In the genomic region with DNA sequence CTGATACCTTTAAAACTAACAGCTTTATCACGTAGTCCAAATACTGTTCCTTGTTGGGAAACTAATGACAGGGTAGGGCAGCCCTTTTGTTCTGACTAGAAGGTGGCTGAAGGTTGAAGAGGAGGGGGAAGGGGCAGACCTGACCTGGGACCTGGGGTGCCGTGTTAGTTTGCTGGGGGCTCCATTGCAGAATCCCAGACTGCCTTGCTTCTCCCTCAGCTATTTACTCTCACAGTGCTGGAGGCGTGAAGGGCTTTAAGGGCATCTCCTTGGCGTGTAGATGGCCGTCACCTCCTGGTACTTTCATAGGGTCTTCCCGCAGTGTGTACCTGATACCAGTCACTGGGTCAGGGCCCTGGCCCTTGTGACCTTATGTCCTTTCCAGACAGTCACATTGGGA, we compare ENCODE assay signal across 27 mouse cellular contexts. TPM values are rescaled to one million over a fixed set of nuclear protein-coding genes. Genes with fewer than 3 reads are reported as not detected.
DNase-seq lines count a peak whose midpoint lies in the region; ATAC-seq and TF ChIP-seq lines count a peak whose summit lies in the region.
"Had no signal": no experiment of that assay in that cellular context is flagged by ENCODE, and none has a peak within 500 bp of the region (broad histone marks: within the 10 kb centered on the region; RNA-seq: fewer than 3 reads in every experiment).

No protein-coding gene starts in this region.

- 0 out of 2 replicates have a peak overlapping the region, but pooled peaks have one; percentile 46 for H3K9ac ChIP-seq in hindbrain, embryonic 13.5 days
- H3K9ac ChIP-seq in hindbrain, postnatal 0 days (replicated peaks; ENCODE audit: low read length) = no peak overlapping the region
- H3K9ac ChIP-seq in lung, embryonic 15.5 days = no peak overlapping the region
- no peak overlapping the region for H3K9ac ChIP-seq in intestine, embryonic 15.5 days
- H3K9ac ChIP-seq in stomach, embryonic 14.5 days (replicated peaks; ENCODE audit: low read depth, low read length) = no peak overlapping the region
- H3K9ac ChIP-seq: forebrain, embryonic 12.5 days; heart, embryonic 15.5 days; neural tube, embryonic 12.5 days had no signal

- H3K4me3 ChIP-seq in hindbrain, embryonic 13.5 days = no peak overlapping the region
- H3K4me3 ChIP-seq in hindbrain, postnatal 0 days (ENCODE audit: low read length) = no peak overlapping the region
- H3K4me3 ChIP-seq in lung, embryonic 15.5 days = no peak overlapping the region
- H3K4me3 ChIP-seq in intestine, embryonic 15.5 days (replicated peaks) = no peak overlapping the region
- no peak overlapping the region for H3K4me3 ChIP-seq in stomach, embryonic 14.5 days (ENCODE audit: low read depth, low read length)
- H3K4me3 ChIP-seq: forebrain, embryonic 12.5 days; gastrocnemius, adult 2 months; heart, embryonic 15.5 days; neural tube, embryonic 12.5 days had no signal

- TF ChIP-seq CTCF in hindbrain, postnatal 0 days (IDR thresholded peaks at IDR 0.05; ENCODE audit: low read depth) = no peak

- peaks cover 22% of the 10 kb centered on the region for H3K4me1 ChIP-seq in hindbrain, embryonic 13.5 days (replicated peaks)
- peaks cover 11% of the 10 kb centered on the region; the same call in 1 of the 2 replicates for H3K4me1 ChIP-seq in hindbrain, postnatal 0 days (ENCODE audit: insufficient read depth, low read length)
- H3K4me1 ChIP-seq in lung, embryonic 15.5 days = peaks cover 22% of the 10 kb centered on the region
- peaks cover 7% of the 10 kb centered on the region; the same call in 1 of the 2 replicates for H3K4me1 ChIP-seq in intestine, embryonic 15.5 days (replicated peaks)
- peaks cover 8% of the 10 kb centered on the region for H3K4me1 ChIP-seq in stomach, embryonic 14.5 days (ENCODE audit: control insufficient read depth, insufficient read depth, low read length)

- no peak for ATAC-seq in hindbrain, embryonic 13.5 days (ENCODE audit: low FRiP score)
- ATAC-seq in hindbrain, postnatal 0 days = no peak
- ATAC-seq in lung, embryonic 15.5 days (ENCODE audit: borderline replicate concordance, extremely low read depth, low FRiP score, low TSS enrichment) = no peak
- ATAC-seq in intestine, embryonic 15.5 days = no peak
- ATAC-seq in stomach, embryonic 14.5 days (ENCODE audit: insufficient number of reproducible peaks, insufficient read depth, low FRiP score, low read depth) = peak; percentile 51; the same call in 1 of the 2 replicates
- ATAC-seq: hindbrain, embryonic 16.5 days had no signal

- H3K27me3 ChIP-seq in hindbrain, embryonic 13.5 days = 0 out of 2 replicates have a peak, but pooled peaks cover 4% of the 10 kb centered on the region
- no peaks in the 10 kb centered on the region for H3K27me3 ChIP-seq in hindbrain, postnatal 0 days (ENCODE audit: insufficient read depth, low read length)
- H3K27me3 ChIP-seq in lung, embryonic 15.5 days = no peaks in the 10 kb centered on the region
- no peaks in the 10 kb centered on the region for H3K27me3 ChIP-seq in intestine, embryonic 15.5 days (replicated peaks)
- H3K27me3 ChIP-seq in stomach, embryonic 14.5 days (ENCODE audit: control insufficient read depth, insufficient read depth, low read length) = no peaks in the 10 kb centered on the region
- H3K27me3 ChIP-seq: forebrain, embryonic 12.5 days; heart, embryonic 15.5 days; neural tube, embryonic 12.5 days had no signal

- no peak overlapping the region for H3K4me2 ChIP-seq in hindbrain, embryonic 13.5 days
- no peak overlapping the region for H3K4me2 ChIP-seq in hindbrain, postnatal 0 days (ENCODE audit: low read depth, low read length)
- peak overlapping the region; percentile 85 for H3K4me2 ChIP-seq in lung, embryonic 15.5 days
- peak overlapping the region; percentile 24; the same call in 1 of the 2 replicates for H3K4me2 ChIP-seq in intestine, embryonic 15.5 days (replicated peaks)
- H3K4me2 ChIP-seq in stomach, embryonic 14.5 days (replicated peaks; ENCODE audit: low read depth, low read length) = no peak overlapping the region
- H3K4me2 ChIP-seq: forebrain, embryonic 12.5 days; heart, embryonic 15.5 days; midbrain, embryonic 11.5 days; neural tube, embryonic 12.5 days had no signal

- no peaks in the 10 kb centered on the region for H3K36me3 ChIP-seq in hindbrain, embryonic 13.5 days
- H3K36me3 ChIP-seq in hindbrain, postnatal 0 days (ENCODE audit: insufficient read depth, low read length) = no peaks in the 10 kb centered on the region
- no peaks in the 10 kb centered on the region for H3K36me3 ChIP-seq in lung, embryonic 15.5 days
- H3K36me3 ChIP-seq in intestine, embryonic 15.5 days = no peaks in the 10 kb centered on the region
- H3K36me3 ChIP-seq in stomach, embryonic 14.5 days (ENCODE audit: control insufficient read depth, insufficient read depth, low read length) = no peaks in the 10 kb centered on the region
- H3K36me3 ChIP-seq: forebrain, embryonic 12.5 days; heart, embryonic 15.5 days; neural tube, embryonic 12.5 days had no signal

- H3K9me3 ChIP-seq in hindbrain, embryonic 13.5 days = no peaks in the 10 kb centered on the region
- no peaks in the 10 kb centered on the region for H3K9me3 ChIP-seq in hindbrain, postnatal 0 days (ENCODE audit: low read length)
- no peaks in the 10 kb centered on the region for H3K9me3 ChIP-seq in lung, embryonic 15.5 days
- no peaks in the 10 kb centered on the region for H3K9me3 ChIP-seq in intestine, embryonic 15.5 days
- H3K9me3 ChIP-seq in stomach, embryonic 14.5 days (ENCODE audit: control insufficient read depth, low read depth, low read length) = no peaks in the 10 kb centered on the region
- H3K9me3 ChIP-seq: forebrain, embryonic 12.5 days; heart, embryonic 15.5 days; neural tube, embryonic 12.5 days had no signal

- no peak overlapping the region for H3K27ac ChIP-seq in hindbrain, embryonic 13.5 days
- no peak overlapping the region for H3K27ac ChIP-seq in hindbrain, postnatal 0 days
- peak overlapping the region; percentile 76 for H3K27ac ChIP-seq in lung, embryonic 15.5 days
- peak overlapping the region; percentile 52; the same call in 1 of the 2 replicates for H3K27ac ChIP-seq in intestine, embryonic 15.5 days
- peak overlapping the region; percentile 11; the same call in 1 of the 2 replicates for H3K27ac ChIP-seq in stomach, embryonic 14.5 days (ENCODE audit: low read length)
- H3K27ac ChIP-seq: forebrain, embryonic 12.5 days; gastrocnemius, adult 2 months; heart, embryonic 15.5 days; macrophage; neural tube, embryonic 12.5 days had no signal

- DNase-seq in hindbrain, postnatal 0 days (ENCODE audit: low spot score) = no peak
- DNase-seq in lung, postnatal 25 days (ENCODE audit: low spot score) = no peak
- no peak for DNase-seq in spleen, adult 18-20 months
- no peak for DNase-seq in spleen, postnatal 14 days (ENCODE audit: low spot score in 2 of 2)
- DNase-seq: cerebellum, adult 18-20 months; cerebellum, postnatal 25 days; gastrocnemius, adult 2 months; heart, postnatal 4 days; kidney, adult 9 months; kidney, postnatal 36 days had no signal

- WGBS in hindbrain, embryonic 13.5 days = 91% methylated on average over 6 of the region's 6 CpGs
- 88% methylated on average over 6 of the region's 6 CpGs for WGBS in hindbrain, postnatal 0 days
- 52% methylated on average over 6 of the region's 6 CpGs for WGBS in lung, embryonic 15.5 days
- WGBS in intestine, embryonic 15.5 days = 65% methylated on average over 6 of the region's 6 CpGs
- WGBS in stomach, embryonic 14.5 days = 60% methylated on average over 6 of the region's 6 CpGs

RNA-seq across cellular contexts. Expression of a gene that starts 2.5 kb away (rescaled TPM):
- 19.1 and 20.1 TPM in 2 replicates for polyA plus RNA-seq in hindbrain, embryonic 13.5 days (2015; fragmentation: Nextera tagmentation; extraction: Ambion mirVana)
- total RNA-seq in hindbrain, postnatal 0 days (2014; rRNA removed) = 44.2 and 44.8 TPM in 2 replicates
- 26.7 and 27.5 TPM in 2 replicates for polyA plus RNA-seq in hindbrain, postnatal 0 days (2015; fragmentation: Nextera tagmentation; extraction: Ambion mirVana)
- polyA plus RNA-seq in lung, embryonic 15.5 days (2015; fragmentation: Nextera tagmentation; extraction: Ambion mirVana) = 11.8 and 12.7 TPM in 2 replicates
- 11.0 and 11.8 TPM in 2 replicates for polyA plus RNA-seq in intestine, embryonic 15.5 days (2015; fragmentation: Nextera tagmentation; extraction: Ambion mirVana)
- polyA plus RNA-seq in stomach, embryonic 14.5 days (2014; fragmentation: Nextera tagmentation; extraction: Ambion mirVana) = 13.5 and 15.1 TPM in 2 replicates

RNA-seq across cellular contexts. Expression of a gene that starts 21.6 kb away (rescaled TPM):
- polyA plus RNA-seq in hindbrain, embryonic 13.5 days (2015; fragmentation: Nextera tagmentation; extraction: Ambion mirVana) = not detected in 2 replicates
- total RNA-seq in hindbrain, postnatal 0 days (2014; rRNA removed) = not detected in 2 replicates
- polyA plus RNA-seq in hindbrain, postnatal 0 days (2015; fragmentation: Nextera tagmentation; extraction: Ambion mirVana) = not detected in 2 replicates
- polyA plus RNA-seq in lung, embryonic 15.5 days (2015; fragmentation: Nextera tagmentation; extraction: Ambion mirVana) = not detected in 2 replicates
- not detected in 2 replicates for polyA plus RNA-seq in intestine, embryonic 15.5 days (2015; fragmentation: Nextera tagmentation; extraction: Ambion mirVana)
- not detected in 2 replicates for polyA plus RNA-seq in stomach, embryonic 14.5 days (2014; fragmentation: Nextera tagmentation; extraction: Ambion mirVana)
- total RNA-seq: adrenal gland, postnatal 4 days; gastrocnemius, adult 2 months; granulocyte monocyte progenitor cell, adult 5-6 weeks; heart, postnatal 4 days; left cerebral cortex, adult 8-10 months; MEL had no signal
- polyA plus RNA-seq: forebrain, embryonic 12.5 days; heart, embryonic 15.5 days; hindbrain, embryonic 16.5 days; limb, embryonic 11.5 days; macrophage; midbrain, embryonic 11.5 days; neural tube, embryonic 12.5 days; thymus, postnatal 0 days; urinary bladder, adult 2 months had no signal

RNA-seq across cellular contexts. Expression of a gene that starts 31.9 kb away (rescaled TPM):
- polyA plus RNA-seq in hindbrain, embryonic 13.5 days (2015; fragmentation: Nextera tagmentation; extraction: Ambion mirVana) = 40.8 and 43.1 TPM in 2 replicates
- total RNA-seq in hindbrain, postnatal 0 days (2014; rRNA removed) = 26.8 and 32.3 TPM in 2 replicates
- polyA plus RNA-seq in hindbrain, postnatal 0 days (2015; fragmentation: Nextera tagmentation; extraction: Ambion mirVana) = 29.9 and 31.2 TPM in 2 replicates
- 3.5 and 4.3 TPM in 2 replicates for polyA plus RNA-seq in lung, embryonic 15.5 days (2015; fragmentation: Nextera tagmentation; extraction: Ambion mirVana)
- polyA plus RNA-seq in intestine, embryonic 15.5 days (2015; fragmentation: Nextera tagmentation; extraction: Ambion mirVana) = 7.7 and 8.1 TPM in 2 replicates
- polyA plus RNA-seq in stomach, embryonic 14.5 days (2014; fragmentation: Nextera tagmentation; extraction: Ambion mirVana) = 6.9 TPM in 2 replicates
- total RNA-seq: granulocyte monocyte progenitor cell, adult 5-6 weeks; MEL had no signal

Comparison
In these comparisons a context has a peak if more than half of its experiments do, and no peak if none do; other contexts are left out.
1. H3K27ac ChIP-seq: peak in lung, embryonic 15.5 days (single experiment), intestine, embryonic 15.5 days (single experiment) and stomach, embryonic 14.5 days (single experiment); none in hindbrain, embryonic 13.5 days (single experiment) and hindbrain, postnatal 0 days (single experiment).
2. H3K4me2 ChIP-seq: peak in lung, embryonic 15.5 days (single experiment) and intestine, embryonic 15.5 days (single experiment); none in hindbrain, embryonic 13.5 days (single experiment), hindbrain, postnatal 0 days (single experiment) and stomach, embryonic 14.5 days (single experiment).